Mouse (Mus musculus) kidney, adult 2 months (tissue): ENCODE measurements around the gene Col4a2. TPM values are rescaled to one million over a fixed set of nuclear protein-coding genes. Genes with fewer than 3 reads are reported as not detected.

Experiments
- DNase-seq: peaks from one replicate; pipeline ENCODE4 v3.0.0; 2021
- H3K27ac ChIP-seq: fragments of 200-500 bp; 2 replicates; pipeline ENCODE4 v1.5.1; 2012; ENCODE audit warnings: low read depth, low read length, control low read depth, inconsistent platforms; ENCODE audit not compliant: insufficient read depth
- H3K27me3 ChIP-seq: fragments of 200-500 bp; replicated peaks from 2 replicates; pipeline ENCODE4 v1.6.1; 2012; ENCODE audit warnings: mild to moderate bottlenecking, moderate library complexity, low read length, inconsistent platforms; ENCODE audit not compliant: control insufficient read depth, insufficient read depth
- H3K36me3 ChIP-seq: fragments of 200-500 bp; 2 replicates; pipeline ENCODE4 v1.6.1; 2012; ENCODE audit warnings: mild to moderate bottlenecking, moderate library complexity, low read length, inconsistent platforms; ENCODE audit not compliant: control insufficient read depth, insufficient read depth
- H3K4me1 ChIP-seq: fragments of 200-500 bp; 2 replicates; pipeline ENCODE4 v1.6.1; 2011; ENCODE audit warnings: low read length; ENCODE audit not compliant: control insufficient read depth, insufficient read depth
- H3K4me3 ChIP-seq: fragments of 200-500 bp; 2 replicates; pipeline ENCODE4 v1.5.1; 2011; ENCODE audit warnings: mild to moderate bottlenecking, low read depth, low read length, control low read depth; ENCODE audit not compliant: insufficient read depth
- CTCF ChIP-seq: fragments of 200-500 bp; conservative IDR thresholded peaks from 2 replicates; pipeline ENCODE4 v1.5.1; 2011; ENCODE audit warnings: low read depth, mild to moderate bottlenecking, control low read depth, low read length, moderate library complexity, mixed read lengths; ENCODE audit not compliant: insufficient read depth, insufficient read length
- POLR2A ChIP-seq: fragments of 200-500 bp; IDR thresholded peaks from one replicate; pipeline ENCODE4 v1.6.1; 2011; ENCODE audit warnings: low read depth, low read length, control low read depth
- WGBS: fragments of 180-500 bp; shearing (Covaris S2); methylation state at CpG from one replicate; pipeline ENCODE4 v1.1.7; 2018; 5-methylcytosine and 5-hydroxymethylcytosine counted together
- polyA plus RNA-seq: library from polyadenylated mRNA; depleted of rRNA; stranded (reverse); fragments of >200 nt; gene quantifications from 2 replicates; pipeline ENCODE4 v1.2.3, GENCODE M21; 2012

Gene Col4a2
- polyA plus RNA-seq, 1 experiment: 75.6 TPM

DNA sequence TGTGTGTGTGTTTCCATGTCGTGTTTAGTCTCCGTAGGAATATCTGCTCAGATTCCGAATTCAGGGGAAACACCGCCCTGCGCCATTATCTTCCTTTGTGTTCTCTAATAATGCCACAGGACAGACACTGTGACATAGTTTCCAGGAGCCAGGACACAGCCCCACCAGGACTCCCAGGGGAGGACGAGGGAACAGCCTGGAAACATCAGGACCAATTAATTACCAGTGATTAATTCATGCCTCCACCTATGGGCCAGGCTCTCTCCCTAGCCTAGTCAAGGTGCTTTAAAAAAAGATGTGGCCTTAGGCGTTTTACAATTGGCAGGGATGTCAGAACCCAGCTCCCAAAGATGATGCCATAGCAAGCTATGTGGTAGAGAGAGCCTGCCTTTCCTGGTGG is 5.2 kb upstream of the Col4a2 start:
- Histone ChIP-seq H3K27me3 (no peaks in the 10 kb centered on the region), H3K4me3 (no peak overlapping the region), H3K36me3 (no peaks in the 10 kb centered on the region), H3K4me1 (peaks cover 39% of the 10 kb centered on the region), H3K27ac (no peak overlapping the region)
- peak; percentile 56 for DNase-seq
- WGBS: 55% methylated on average over 7 of the region's 7 CpGs
- TF ChIP-seq POLR2A (no peak), CTCF (no peak)

- WGBS: 39% methylated on average over 7 of the region's 7 CpGs
- Histone ChIP-seq H3K4me1 (peaks cover 39% of the 10 kb centered on the region), H3K4me3 (no peak overlapping the region)
These were observed 4.0 kb upstream of the Col4a2 start for GRCm38 (mm10) chr8:11308570-11308998.

GRCm38 (mm10) chr8:11309226-11309625 is 3.4 kb upstream of the Col4a2 start:
- Histone ChIP-seq H3K27ac (peak overlapping the region; percentile 6; the same call in 1 of the 2 replicates), H3K27me3 (no peaks in the 10 kb centered on the region), H3K36me3 (no peaks in the 10 kb centered on the region), H3K4me1 (peaks cover 39% of the 10 kb centered on the region), H3K4me3 (no peak overlapping the region)
- no peak for DNase-seq
- WGBS: 33% methylated on average over 5 of the region's 5 CpGs
- TF ChIP-seq CTCF (no peak), POLR2A (no peak)

More at GRCm38 (mm10) chr8:11308570-11308998, 4.0 kb upstream of the Col4a2 start:
- H3K27me3 ChIP-seq: no peaks in the 10 kb centered on the region
- no peaks in the 10 kb centered on the region for H3K36me3 ChIP-seq
- TF ChIP-seq CTCF (no peak), POLR2A (no peak)
- DNase-seq: peak; percentile 89
- H3K27ac ChIP-seq: no peak overlapping the region

GRCm38 (mm10) chr8:11310049-11310448 is 2.6 kb upstream of the Col4a2 start:
- WGBS: 30% methylated on average over 2 of the region's 2 CpGs
- H3K4me1 ChIP-seq: peaks cover 40% of the 10 kb centered on the region
- 0 out of 2 replicates have a peak overlapping the region, but pooled peaks have one; percentile 40 for H3K27ac ChIP-seq

GRCm38 (mm10) chr8:11311681-11312348 is 790 bp upstream of the Col4a2 start:
- H3K36me3 ChIP-seq: no peaks in the 10 kb centered on the region
- no peaks in the 10 kb centered on the region for H3K27me3 ChIP-seq
- WGBS: 6% methylated on average over 34 of the region's 34 CpGs
- TF ChIP-seq POLR2A (no peak), CTCF (no peak)
- DNase-seq: peak; percentile 85
- peaks cover 39% of the 10 kb centered on the region for H3K4me1 ChIP-seq
- peak overlapping the region; percentile 89 for H3K4me3 ChIP-seq
- H3K27ac ChIP-seq: peak overlapping the region; percentile 85

More at GRCm38 (mm10) chr8:11310049-11310448, 2.6 kb upstream of the Col4a2 start:
- DNase-seq: no peak
- no peak for TF ChIP-seq CTCF
- TF ChIP-seq POLR2A: no peak
- H3K4me3 ChIP-seq: no peak overlapping the region; the same call in 1 of the 2 replicates
- H3K36me3 ChIP-seq: no peaks in the 10 kb centered on the region
- H3K27me3 ChIP-seq: no peaks in the 10 kb centered on the region

- TF ChIP-seq CTCF: no peak
- peak; percentile 57 for TF ChIP-seq POLR2A
These were observed 839 bp downstream of the Col4a2 start for GRCm38 (mm10) chr8:11313176-11314111.

More at GRCm38 (mm10) chr8:11313176-11314111, 839 bp downstream of the Col4a2 start:
- peak overlapping the region; percentile 85 for H3K27ac ChIP-seq
- H3K36me3 ChIP-seq: no peaks in the 10 kb centered on the region
- H3K27me3 ChIP-seq: no peaks in the 10 kb centered on the region
- WGBS: 3% methylated on average over 45 of the region's 45 CpGs
- DNase-seq: peak; percentile 85
- peak overlapping the region; percentile 89 for H3K4me3 ChIP-seq
- H3K4me1 ChIP-seq: peaks cover 30% of the 10 kb centered on the region
